Mouse (Mus musculus) heart, postnatal 0 days (tissue): ENCODE measurements around the gene Smyd3. TPM values are rescaled to one million over a fixed set of nuclear protein-coding genes. Genes with fewer than 3 reads are reported as not detected.

Experiments
- ATAC-seq: fragments of 200-750 bp; cut with Nextera tagmentation; 2 replicates; pipeline ENCODE4 v1.8.0; 2017; ENCODE audit warnings: low read depth, moderate number of reproducible peaks, moderate library complexity; ENCODE audit not compliant: insufficient read depth
- DNase-seq: peaks from one replicate; pipeline ENCODE4 v3.0.0-alpha.2; 2016; ENCODE audit warnings: low spot score
- H3K27ac ChIP-seq: fragments of 300-500 bp; sonication (generic); 2 replicates; pipeline ENCODE4 v1.5.1; 2014; ENCODE audit warnings: low read depth, mild to moderate bottlenecking
- H3K27me3 ChIP-seq: fragments of 300-500 bp; sonication (generic); 2 replicates; pipeline ENCODE4 v1.6.1; 2014; ENCODE audit warnings: low read length, mixed read lengths; ENCODE audit not compliant: control insufficient read depth, insufficient read depth
- H3K36me3 ChIP-seq: fragments of 300-500 bp; sonication (generic); replicated peaks from 2 replicates; pipeline ENCODE4 v1.6.1; 2014; ENCODE audit warnings: low read length, mixed read lengths; ENCODE audit not compliant: control insufficient read depth, insufficient read depth
- H3K4me1 ChIP-seq: fragments of 300-500 bp; sonication (generic); 2 replicates; pipeline ENCODE4 v1.6.1; 2014; ENCODE audit warnings: antibody characterized with exemption; ENCODE audit not compliant: control insufficient read depth, insufficient read depth
- H3K4me2 ChIP-seq: fragments of 300-500 bp; sonication (generic); 2 replicates; pipeline ENCODE4 v1.6.1; 2014; ENCODE audit warnings: low read depth, mild to moderate bottlenecking, low read length, moderate library complexity
- H3K4me3 ChIP-seq: fragments of 300-500 bp; sonication (generic); 2 replicates; pipeline ENCODE4 v1.5.1; 2014; ENCODE audit warnings: low read depth, low read length
- H3K9ac ChIP-seq: fragments of 300-500 bp; sonication (generic); replicated peaks from 2 replicates; pipeline ENCODE4 v1.6.1; 2014; ENCODE audit warnings: low read depth, low read length, mixed read lengths
- H3K9me3 ChIP-seq: fragments of 300-500 bp; sonication (generic); replicated peaks from 2 replicates; pipeline ENCODE4 v1.6.1; 2016; ENCODE audit warnings: low read length; ENCODE audit not compliant: control insufficient read depth
- CTCF ChIP-seq: IDR thresholded peaks from 2 replicates; pipeline ENCODE4 v1.5.1; 2016; ENCODE audit warnings: antibody characterized with exemption, control low read depth, low read depth
- EP300 ChIP-seq: IDR thresholded peaks from 2 replicates; pipeline ENCODE4 v1.6.1; 2016; ENCODE audit warnings: antibody characterized with exemption, low read depth
- WGBS: fragments of 180-500 bp; shearing (Covaris S2); extraction: QIAGEN DNeasy Blood & Tissue Kit; methylation state at CpG from one replicate; pipeline ENCODE4 v1.1.7; 2014; 5-methylcytosine and 5-hydroxymethylcytosine counted together
- polyA plus RNA-seq: library from polyadenylated mRNA; unstranded; fragments of >200 nt; fragmentation: Nextera tagmentation; extraction: Ambion mirVana; gene quantifications from 2 replicates; pipeline ENCODE4 v1.2.1, GENCODE M21; 2015
- total RNA-seq: library from RNA; depleted of rRNA; stranded (reverse); fragments of >200 nt; gene quantifications from 2 replicates; pipeline ENCODE4 v1.2.3, GENCODE M21; 2014; ENCODE audit warnings: low replicate concordance

Gene Smyd3
- total and polyA plus RNA-seq, 2 experiments from 2014 or later = 7.0 to 11.6 TPM

GRCm38 (mm10) chr1:179052545-179053180 is 465.2 kb downstream of the Smyd3 start:
- 86% methylated on average over 6 of the region's 6 CpGs for WGBS
- H3K27me3 ChIP-seq = no peaks in the 10 kb centered on the region
- no peaks in the 10 kb centered on the region for H3K36me3 ChIP-seq
- H3K27ac ChIP-seq = no peak overlapping the region
- no peak for ATAC-seq
- no peak overlapping the region for H3K4me2 ChIP-seq
- H3K4me1 ChIP-seq = no peaks in the 10 kb centered on the region; the same call in 1 of the 2 replicates
- TF ChIP-seq EP300 (no peak), CTCF (no peak)
- no peak overlapping the region for H3K4me3 ChIP-seq
- no peak overlapping the region for H3K9ac ChIP-seq
- DNase-seq = no peak
- no peaks in the 10 kb centered on the region for H3K9me3 ChIP-seq

GRCm38 (mm10) chr1:179047931-179048596 is 469.8 kb downstream of the Smyd3 start:
- Histone ChIP-seq H3K9ac (no peak overlapping the region), H3K27ac (no peak overlapping the region), H3K9me3 (no peaks in the 10 kb centered on the region), H3K4me3 (no peak overlapping the region), H3K4me2 (no peak overlapping the region), H3K27me3 (no peaks in the 10 kb centered on the region), H3K36me3 (no peaks in the 10 kb centered on the region), H3K4me1 (no peaks in the 10 kb centered on the region)
- DNase-seq = no peak
- no peak for ATAC-seq
- WGBS = 89% methylated on average over 13 of the region's 13 CpGs
- TF ChIP-seq CTCF (no peak), EP300 (no peak)

- H3K27me3 ChIP-seq = no peaks in the 10 kb centered on the region
- H3K4me3 ChIP-seq = no peak overlapping the region
- peaks cover 13% of the 10 kb centered on the region for H3K4me1 ChIP-seq
- no peaks in the 10 kb centered on the region for H3K9me3 ChIP-seq
- no peak for ATAC-seq
- TF ChIP-seq EP300 (no peak), CTCF (no peak)
- no peak overlapping the region for H3K4me2 ChIP-seq
- no peak overlapping the region for H3K9ac ChIP-seq
- WGBS = 70% methylated on average over 17 of the region's 17 CpGs
- no peak for DNase-seq
- H3K27ac ChIP-seq = no peak overlapping the region
- H3K36me3 ChIP-seq = no peaks in the 10 kb centered on the region
Measured at GRCm38 (mm10) chr1:179045856-179046714, 471.8 kb downstream of the Smyd3 start.

DNA sequence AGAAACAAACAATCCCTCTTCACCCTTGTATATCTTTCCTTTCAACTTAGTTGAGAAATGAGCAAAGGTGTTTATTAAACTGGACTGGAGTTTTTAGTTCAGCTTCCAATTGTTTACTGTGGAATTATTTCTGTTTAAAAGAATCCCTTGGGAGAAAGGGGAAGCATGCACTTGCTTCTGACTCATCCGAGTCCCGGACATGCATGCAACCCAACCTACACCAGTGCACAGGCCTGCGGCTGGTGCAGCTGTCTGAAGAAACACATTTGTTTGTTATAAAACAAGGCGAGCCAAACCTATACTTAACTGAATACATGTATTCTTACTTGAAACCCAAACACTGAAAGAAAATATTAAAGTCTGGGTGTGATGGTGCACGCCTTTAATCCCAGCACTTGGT is 473.7 kb downstream of the Smyd3 start:
- no peak for TF ChIP-seq EP300
- no peak for TF ChIP-seq CTCF
- 76% methylated on average over 5 of the region's 5 CpGs for WGBS
- H3K27me3 ChIP-seq = no peaks in the 10 kb centered on the region

GRCm38 (mm10) chr1:179043644-179044043 is 474.2 kb downstream of the Smyd3 start:
- Histone ChIP-seq H3K27ac (no peak overlapping the region), H3K9me3 (no peaks in the 10 kb centered on the region), H3K36me3 (no peaks in the 10 kb centered on the region), H3K9ac (no peak overlapping the region), H3K4me2 (no peak overlapping the region), H3K27me3 (no peaks in the 10 kb centered on the region), H3K4me1 (peaks cover 16% of the 10 kb centered on the region), H3K4me3 (no peak overlapping the region)
- no peak for ATAC-seq
- no peak for TF ChIP-seq EP300
- no peak for TF ChIP-seq CTCF
- WGBS = 66% methylated on average over 12 of the region's 12 CpGs
- no peak for DNase-seq

More for the DNA sequence above, 473.7 kb downstream of the Smyd3 start:
- ATAC-seq = no peak
- no peak for DNase-seq
- peaks cover 16% of the 10 kb centered on the region for H3K4me1 ChIP-seq
- H3K36me3 ChIP-seq = no peaks in the 10 kb centered on the region
- no peak overlapping the region for H3K9ac ChIP-seq
- H3K4me3 ChIP-seq = no peak overlapping the region
- H3K27ac ChIP-seq = no peak overlapping the region
- no peak overlapping the region for H3K4me2 ChIP-seq
- no peaks in the 10 kb centered on the region for H3K9me3 ChIP-seq
